Mouse (Mus musculus) common myeloid progenitor, adult 5-6 weeks (primary cell): ENCODE results near the gene Dthd1. TPM values are rescaled to one million over a fixed set of nuclear protein-coding genes. Genes with fewer than 3 reads are reported as not detected.

Experiments
- ATAC-seq: replicated peaks from 2 replicates; pipeline ENCODE4 v1.8.0; 2016; ENCODE audit warnings: low read depth, mild to moderate bottlenecking, moderate TSS enrichment, inconsistent platforms; ENCODE audit not compliant: poor library complexity, severe bottlenecking
- total RNA-seq: library from RNA; stranded (forward); fragments of 200-1000, 187-1606 nt; gene quantifications from 2 replicates; pipeline ENCODE4 v1.2.3, GENCODE M21; 2017

The Dthd1 gene
- not detected in 2 replicates for total RNA-seq

- ATAC-seq: no peak
Observed at GRCm38 (mm10) chr5:62813402-62814071, at the start of gene Dthd1. TSS of gene Dthd1 (plus strand) at chr5:62813823.

DNA sequence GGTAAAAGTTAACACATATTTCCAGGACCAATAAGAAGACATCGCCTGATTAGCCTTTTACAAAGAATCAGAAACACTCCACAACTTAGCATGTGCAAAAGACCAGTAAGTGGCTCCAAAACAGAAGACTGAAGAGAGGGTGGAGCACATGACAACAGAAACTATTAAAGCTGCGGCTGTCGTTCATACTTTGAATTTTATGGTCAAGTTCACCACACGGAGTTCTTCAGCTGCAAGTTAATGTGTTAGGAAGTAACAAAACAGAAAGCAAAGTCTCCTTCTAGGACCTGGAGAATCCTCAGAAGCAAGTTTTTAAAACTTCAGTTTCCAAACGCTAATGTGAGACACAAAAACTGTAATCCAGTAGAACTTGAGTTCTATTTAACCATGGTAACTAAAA is 49.5 kb upstream of the Dthd1 start:
- ATAC-seq: no peak

DNA sequence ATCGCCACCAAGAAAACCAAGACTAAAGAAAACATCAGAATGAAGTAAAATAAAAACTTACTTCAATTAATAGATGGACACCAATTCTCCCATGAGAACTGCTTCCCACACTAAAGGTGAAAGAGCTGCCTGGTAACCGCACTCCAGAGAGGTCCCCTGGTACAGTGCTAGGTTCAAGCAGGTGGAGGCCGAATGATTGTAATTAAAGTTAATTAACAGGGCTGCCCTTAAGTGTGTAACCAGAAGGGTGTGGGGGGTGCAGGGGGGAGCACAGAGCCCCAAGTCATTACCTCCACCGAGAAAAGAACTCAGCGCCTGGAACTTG is 48.2 kb upstream of the Dthd1 start:
- ATAC-seq: no peak

GRCm38 (mm10) chr5:62765784-62766701 is 47.6 kb upstream of the Dthd1 start, which contains the start of gene Arap2:
TSS of gene Arap2 (minus strand) at chr5:62766159.
- peak; percentile 40 for ATAC-seq

- ATAC-seq: peak; percentile 97
Observed at GRCm38 (mm10) chr5:62771775-62772599, 41.6 kb upstream of the Dthd1 start.

- ATAC-seq: no peak
Observed at GRCm38 (mm10) chr5:62777804-62778203, 35.8 kb upstream of the Dthd1 start.

- 0 out of 2 replicates have a peak, but pooled peaks have one; percentile 22 for ATAC-seq
Observed at GRCm38 (mm10) chr5:62778682-62779081, 34.9 kb upstream of the Dthd1 start.

GRCm38 (mm10) chr5:62786809-62787208 is 26.8 kb upstream of the Dthd1 start:
- ATAC-seq: no peak

DNA sequence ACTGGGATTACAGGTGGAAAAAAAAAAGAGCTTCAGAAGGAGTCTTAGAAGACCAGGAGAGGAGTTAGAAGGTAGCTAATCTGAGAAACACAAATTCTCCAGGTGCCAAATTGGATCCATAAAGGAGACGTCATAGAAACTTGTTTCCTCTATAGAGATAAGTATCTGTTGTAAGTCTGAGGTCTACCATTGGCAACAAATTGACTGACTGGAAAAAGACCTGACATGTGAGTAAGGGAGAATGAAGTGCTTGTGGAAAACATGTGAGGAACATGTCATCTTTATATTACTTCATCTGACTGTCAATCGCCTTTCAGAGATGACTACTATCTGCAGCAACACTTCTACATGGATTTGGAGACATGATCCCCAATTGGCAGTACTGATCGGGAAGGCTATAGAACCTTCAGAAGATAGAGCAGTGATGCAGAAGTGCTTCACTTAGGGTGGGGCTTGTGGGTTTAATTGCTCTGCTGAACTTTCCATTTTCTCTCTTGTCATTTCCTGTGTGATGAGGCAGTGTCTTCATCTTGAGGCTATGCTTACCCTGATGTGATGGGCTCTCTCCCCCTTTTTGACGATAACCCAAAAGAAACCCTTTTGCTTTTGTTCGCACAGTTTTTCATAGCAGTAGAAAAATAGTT is 22.6 kb upstream of the Dthd1 start:
- ATAC-seq: 0 out of 2 replicates have a peak, but pooled peaks have one; percentile 62

DNA sequence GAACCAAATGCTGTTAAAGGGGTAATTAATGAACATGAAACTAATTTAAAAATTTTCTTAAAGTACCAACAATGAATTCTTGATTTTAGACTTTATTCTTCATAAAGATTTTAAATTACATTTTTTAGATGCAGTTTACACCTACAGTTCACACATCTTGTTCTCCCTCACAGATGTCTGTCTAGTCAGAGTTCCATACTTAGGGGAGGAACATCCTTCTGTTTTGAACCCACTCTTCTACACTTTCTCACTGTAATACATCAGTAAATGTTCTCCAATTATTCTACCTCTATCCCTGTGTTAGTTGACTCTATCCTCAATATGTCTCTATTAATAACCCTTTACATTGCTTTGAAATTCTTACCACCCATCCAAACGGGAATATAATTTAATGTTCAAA is 20.8 kb upstream of the Dthd1 start:
- ATAC-seq: no peak

- no peak for ATAC-seq
Observed at GRCm38 (mm10) chr5:62814072-62814414, 420 bp downstream of the Dthd1 start.

GRCm38 (mm10) chr5:62815741-62816140 is 2.1 kb downstream of the Dthd1 start:
- ATAC-seq: peak; percentile 94

DNA sequence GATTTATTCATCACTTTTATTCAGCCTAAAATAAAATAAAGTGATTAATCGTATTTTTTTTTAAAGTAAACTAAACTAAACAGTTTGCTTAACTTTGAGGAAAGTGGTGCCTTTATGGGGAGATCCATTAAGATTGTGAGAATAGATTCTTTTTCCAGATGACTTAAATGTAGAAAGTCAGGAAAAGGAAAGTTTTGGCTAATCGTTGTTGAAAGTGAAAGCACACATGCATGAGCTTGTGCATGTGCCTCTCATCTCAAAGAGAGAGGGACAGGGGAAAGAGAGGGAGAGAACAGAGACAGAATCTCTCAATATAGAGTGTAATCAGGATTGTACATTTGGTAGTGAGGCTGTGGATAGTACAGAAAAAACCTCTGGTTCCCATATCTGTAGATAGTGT is 5.9 kb downstream of the Dthd1 start:
- no peak for ATAC-seq

DNA sequence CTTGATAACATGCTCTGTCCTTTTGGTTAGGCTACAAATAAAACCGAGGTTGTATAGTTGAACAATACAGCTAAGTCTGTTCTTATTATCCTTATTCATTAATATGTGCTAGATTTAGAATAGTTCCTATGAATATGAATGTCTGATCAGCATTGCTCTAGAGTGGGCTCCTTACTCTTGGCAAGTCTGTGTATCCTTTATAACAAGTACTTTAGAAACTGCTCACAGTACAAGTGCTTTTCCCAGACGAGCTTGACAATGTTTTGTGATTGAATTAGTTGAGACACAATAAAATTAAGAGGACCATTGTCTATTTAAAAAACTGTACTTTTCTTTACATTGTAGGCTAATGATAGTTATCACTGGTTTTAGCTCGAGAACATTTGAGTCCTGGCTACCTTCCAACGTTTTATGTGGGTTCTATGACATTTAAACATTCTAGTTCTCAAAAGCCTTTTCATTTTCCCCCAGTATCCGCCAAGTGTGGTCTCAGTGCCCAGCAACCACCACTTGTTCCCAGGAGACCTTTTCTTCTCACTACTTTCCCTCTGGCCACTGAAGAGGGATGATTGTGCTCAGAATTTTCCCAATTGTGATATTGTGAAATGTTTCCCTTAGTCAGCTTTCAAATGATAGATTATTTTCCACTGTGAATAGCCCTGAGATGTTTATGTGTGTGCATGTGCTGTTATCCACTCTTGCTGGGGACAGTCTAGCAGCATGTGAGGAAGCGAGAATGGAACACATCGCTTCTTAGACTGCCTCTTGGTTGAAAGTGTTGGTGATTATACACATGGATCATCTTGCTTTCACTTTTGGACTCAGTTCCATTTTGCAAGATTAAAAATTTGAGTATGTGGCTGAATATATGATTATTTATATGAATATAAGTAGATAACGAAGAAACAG is 7.0 kb downstream of the Dthd1 start:
- ATAC-seq: no peak

DNA sequence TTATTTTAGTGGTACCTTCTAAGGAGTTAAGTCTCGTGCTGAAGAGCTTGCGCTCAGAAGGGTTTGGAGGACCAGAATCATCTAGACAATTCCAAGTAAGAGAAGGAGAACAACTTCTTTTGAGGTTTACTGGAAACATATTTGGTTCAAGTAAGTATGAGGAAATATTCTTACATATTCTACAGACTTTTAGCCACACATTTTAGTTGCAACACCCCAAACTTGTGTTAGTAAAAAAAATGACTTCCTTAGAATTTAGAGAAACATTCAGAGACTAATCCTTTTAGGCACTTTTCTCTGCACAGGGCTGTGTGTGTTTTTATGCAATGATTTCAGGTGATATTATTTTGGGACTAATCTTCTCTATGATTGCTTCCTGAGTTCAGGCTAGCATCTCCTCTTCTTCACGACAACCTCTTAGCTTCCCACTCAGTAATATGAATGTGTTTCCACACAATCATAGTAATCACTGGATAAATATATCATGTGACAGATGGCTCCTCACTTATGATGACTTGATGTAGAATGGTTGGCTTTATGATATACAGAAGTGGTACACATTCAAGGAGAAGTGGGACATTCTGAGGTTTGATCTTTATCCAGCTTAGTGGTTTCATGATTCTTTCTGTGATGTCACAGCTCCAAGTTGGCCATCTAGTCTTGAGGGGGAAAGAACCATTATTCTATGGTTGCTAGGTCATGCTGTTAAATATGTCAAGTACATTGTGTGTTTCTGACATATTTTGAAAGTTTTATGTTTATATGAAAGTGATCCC is 29.5 kb downstream of the Dthd1 start:
- peak; percentile 84 for ATAC-seq

DNA sequence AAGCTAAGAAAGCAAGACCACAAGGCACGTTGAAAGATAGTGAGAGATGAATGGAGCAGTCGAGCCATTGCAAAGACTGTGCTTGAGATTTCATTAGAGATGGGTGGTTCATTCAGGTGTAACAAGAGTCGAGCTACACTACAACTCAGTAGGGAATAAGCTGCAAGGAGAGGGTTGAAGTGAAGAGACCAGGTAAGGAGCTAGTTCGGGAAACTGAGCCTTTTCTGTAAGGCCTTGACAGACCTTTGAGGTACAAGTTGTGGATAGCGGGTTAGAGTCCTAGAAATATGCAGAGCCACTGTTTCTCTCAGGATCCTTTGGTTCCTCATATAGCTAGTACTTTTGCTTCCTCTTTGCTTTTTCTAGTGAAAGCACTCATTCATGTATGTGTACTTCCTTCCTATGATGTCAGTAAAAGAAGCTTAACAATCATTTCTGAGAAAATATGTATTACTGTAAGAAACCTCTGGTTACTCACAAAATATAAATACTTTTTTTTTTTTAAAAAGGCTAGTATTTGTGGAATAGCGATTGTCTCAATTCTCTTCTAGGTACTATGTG is 33.0 kb downstream of the Dthd1 start:
- peak; percentile 64 for ATAC-seq

DNA sequence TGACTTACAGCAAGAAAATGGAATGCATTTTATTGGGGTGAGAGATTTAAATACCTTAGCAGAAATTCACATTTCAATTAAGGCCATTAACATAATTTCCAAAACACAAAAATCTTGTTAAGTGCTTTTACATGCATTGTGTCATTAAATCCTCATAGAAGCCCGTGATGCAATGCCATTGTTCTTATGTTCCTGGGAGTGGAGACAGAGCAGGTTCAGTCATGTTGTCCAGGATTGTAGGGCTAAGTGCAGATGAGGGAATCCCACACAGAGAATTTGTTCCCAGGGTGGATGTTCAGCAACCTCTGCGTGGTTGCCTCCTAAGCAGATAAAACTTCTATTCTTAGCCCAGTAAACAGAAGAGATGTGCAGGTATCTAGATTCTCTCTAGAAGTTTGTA is 37.7 kb downstream of the Dthd1 start:
- no peak for ATAC-seq

- ATAC-seq: peak; percentile 39; the same call in 1 of the 2 replicates
Observed at GRCm38 (mm10) chr5:62854361-62854844, 40.8 kb downstream of the Dthd1 start.
